Mouse (Mus musculus) layer of hippocampus, postnatal 10 days (tissue): ENCODE data around the gene Txndc11. TPM values are rescaled to one million over a fixed set of nuclear protein-coding genes. Genes with fewer than 3 reads are reported as not detected.
"Not testable (repeated sequence)": the region's sequence is repeated elsewhere in the genome, so short reads cannot be mapped to it uniquely, and the experiment has no call there.

Experiments used
- DNase-seq, 2 experiments: peaks; one replicate each; pipeline ENCODE4 v3.0.0; 2021; ENCODE audit warnings: low spot score in 2 of 2
- long read RNA-seq: library from polyadenylated mRNA; stranded (forward); transcript quantifications from one replicate; pipeline ENCODE4 v2.0.0, GENCODE M21; 2023
- total RNA-seq, 2 experiments: library from RNA; stranded (reverse); gene quantifications; 2 replicates each; pipeline ENCODE4 v1.2.3; 2021

Gene Txndc11
- 10 to 100 TPM; 36.5 to 39.1 TPM for total RNA-seq
- long read RNA-seq, full-length matches to known transcripts, result 18 of 86 reads
- long read RNA-seq, partial matches to known transcripts, result 1 of 86 reads
- long read RNA-seq, other reads (novel, unspliced or antisense), result 67 of 86 reads

DNA sequence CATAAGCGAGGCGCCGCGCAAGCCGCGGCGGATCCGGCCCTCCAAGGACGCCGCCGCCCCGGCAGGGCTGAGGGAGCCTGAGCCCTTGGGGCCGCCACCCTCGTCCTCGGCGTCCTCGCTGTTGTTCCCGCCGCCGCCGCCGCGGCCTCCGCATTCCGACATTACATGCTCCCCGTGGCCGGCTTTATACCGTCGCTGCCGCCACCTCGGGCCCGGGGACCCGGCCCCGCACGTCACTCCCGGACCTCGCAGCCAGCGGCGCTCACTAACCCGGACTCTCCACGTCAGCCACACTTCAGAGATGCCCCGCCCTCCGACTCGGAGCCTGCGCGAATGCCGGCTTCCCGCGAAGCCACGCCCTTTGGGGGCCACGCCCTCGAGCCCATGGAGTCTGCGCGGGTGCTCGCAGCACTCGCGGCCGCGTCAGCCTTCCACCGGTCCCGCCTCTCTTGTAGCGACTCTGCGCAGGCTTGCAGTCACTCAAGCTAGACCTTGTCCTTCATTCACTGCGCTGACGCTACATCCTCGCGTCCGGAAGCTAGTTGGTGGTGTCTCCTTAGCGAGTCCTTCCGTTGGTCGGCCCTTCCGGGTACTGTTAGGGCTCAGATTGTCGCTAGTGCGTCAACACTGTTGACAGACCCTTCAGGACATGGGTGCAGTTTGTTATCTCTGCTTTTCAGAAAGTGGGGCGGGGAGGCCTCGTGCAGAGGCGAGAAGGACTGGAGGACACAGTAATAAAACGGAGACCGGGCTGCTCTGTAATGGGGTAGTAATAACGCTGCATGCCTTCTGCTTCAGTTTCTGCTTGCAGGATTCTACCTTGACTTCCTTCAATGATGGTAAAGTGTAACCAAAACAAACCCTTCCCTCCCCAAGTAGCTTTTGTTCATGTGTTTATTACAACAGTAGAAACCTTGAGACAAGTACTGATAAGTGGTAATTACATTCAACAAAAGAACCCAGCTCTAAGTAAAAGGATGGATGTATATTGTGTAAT, at the start of gene Txndc11:
Txndc11 (minus strand) TSS at position 303 of the 997 bp plus-strand sequence.
- DNase-seq, result peak; percentile 98 to 99

DNA sequence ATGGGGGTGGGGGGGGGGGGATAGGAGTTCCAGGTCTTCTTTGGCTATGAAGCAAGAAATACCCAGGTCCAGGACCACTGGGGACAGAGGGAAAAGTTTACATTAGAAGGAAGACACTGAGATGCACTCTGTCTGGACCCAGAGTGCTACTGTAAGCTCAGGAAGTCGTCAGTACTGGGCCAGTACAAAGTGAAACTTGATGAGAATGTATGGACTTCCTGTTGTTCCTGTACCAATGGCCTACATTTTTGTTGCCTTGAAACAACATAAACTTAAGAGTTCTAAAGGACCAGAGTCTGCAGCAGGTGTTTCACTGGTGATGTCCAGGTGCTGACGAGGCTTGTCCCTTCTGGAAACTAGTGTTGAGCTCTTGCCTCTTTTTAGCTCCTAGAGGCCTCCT, 43.0 kb upstream of the Txndc11 start:
- no peak for DNase-seq

DNA sequence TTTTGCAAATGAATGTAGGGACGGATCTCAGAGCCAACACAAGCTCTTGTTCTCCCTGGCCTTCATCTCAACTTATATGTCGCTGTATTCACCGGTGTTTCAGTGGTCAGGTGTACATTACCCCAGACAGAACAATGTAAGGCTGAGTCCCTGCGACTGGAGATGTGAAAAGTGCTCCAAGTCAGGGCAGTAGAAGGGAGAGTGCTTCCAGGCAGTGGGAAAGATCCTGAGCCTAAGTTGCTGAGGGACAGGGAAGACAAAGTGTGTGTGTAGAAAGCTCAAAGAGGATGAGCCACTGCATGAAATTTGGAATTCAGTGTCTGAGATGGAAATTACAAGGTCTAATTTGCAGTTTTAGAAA, 42.4 kb upstream of the Txndc11 start:
- DNase-seq, result no peak

DNA sequence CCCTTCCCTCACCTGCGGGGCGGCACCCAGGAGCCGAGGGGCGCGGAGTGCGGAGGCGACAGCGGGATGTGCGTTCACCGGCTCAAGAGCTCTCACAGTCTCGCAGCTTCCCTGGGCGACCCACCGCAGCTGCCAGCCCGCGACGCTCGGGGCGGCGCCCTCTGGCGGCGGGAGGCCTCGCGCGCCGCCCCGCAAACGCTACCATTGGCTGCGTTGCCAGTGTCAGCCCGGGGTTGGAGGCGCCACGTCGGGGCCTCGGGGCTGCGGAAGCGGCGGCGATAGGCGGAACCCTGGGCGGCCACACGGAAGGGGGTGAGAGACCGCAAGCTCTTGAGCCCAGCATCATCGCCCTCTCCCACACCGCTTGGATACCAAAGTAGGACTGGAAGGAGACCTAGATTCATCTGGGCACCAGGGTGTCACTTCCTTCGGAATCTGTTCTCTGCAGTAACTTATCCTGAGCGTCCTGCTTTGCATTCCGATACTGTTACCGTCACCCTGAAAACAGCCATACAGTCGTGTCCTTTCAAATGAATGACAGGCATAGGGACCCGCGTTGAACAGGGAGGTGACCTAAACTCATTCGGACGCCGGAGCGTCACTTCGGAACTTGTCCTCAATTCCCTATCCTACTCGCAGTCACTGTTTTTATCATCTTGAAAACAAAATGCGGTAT, 41.9 kb upstream of the Txndc11 start, which contains the start of gene Zc3h7a:
Zc3h7a (minus strand) TSS at position 186 of the 676 bp plus-strand sequence.
- DNase-seq, result peak; percentile 87 to 92

DNA sequence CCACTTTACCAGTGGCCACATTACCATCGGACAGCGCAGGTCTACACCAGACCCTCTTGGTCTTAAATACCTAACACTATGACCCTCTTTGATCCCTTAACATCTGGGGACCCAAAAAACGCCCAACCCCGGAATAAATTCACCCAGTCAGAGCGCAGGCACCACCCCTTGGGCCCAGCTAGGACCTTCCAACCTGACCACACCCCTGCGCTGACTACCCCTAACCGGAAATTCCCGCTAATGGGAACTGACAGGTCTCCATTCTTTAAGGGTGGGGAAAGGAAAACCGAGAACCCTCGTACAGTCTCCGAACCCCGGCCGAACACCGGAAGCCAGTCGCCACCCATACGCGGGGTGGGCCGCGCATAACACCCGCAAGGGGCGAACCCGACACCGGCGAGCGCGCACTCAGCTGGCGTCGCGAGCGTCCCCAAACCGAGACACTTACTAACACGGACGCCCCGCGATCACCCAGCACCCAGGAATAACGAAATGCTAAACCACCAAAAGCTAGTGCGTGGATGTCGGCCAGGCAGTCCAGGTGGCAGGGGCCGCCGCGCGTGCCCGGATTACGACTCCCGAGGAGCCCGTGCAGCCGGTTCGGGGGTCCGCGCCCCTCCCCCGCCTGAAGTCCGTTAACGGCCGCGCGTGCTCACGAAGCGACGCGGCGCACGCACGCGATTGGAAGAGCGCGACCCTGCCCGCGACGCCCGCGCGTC, 41.2 kb upstream of the Txndc11 start:
- peak in 1 of 2 experiments; percentile 57 for DNase-seq

DNA sequence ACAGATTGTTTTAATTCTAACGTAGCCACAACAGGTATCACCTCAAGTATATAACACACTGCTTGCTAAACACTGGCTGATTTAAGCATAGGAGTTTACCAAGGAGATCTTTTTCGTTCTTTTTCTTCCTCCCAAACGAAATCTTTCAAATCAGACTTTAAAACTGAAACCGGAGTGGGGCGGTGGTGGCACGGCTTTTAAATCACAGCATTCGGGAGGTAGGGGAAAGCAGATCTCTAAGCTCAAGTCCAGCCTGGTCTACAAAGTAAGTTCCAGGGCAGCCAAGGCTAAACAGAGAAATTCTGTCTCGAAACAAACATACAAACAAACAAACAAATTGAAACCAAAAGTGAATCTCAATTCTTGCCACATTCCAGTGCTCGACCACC, 40.6 kb upstream of the Txndc11 start:
- no peak for DNase-seq

DNA sequence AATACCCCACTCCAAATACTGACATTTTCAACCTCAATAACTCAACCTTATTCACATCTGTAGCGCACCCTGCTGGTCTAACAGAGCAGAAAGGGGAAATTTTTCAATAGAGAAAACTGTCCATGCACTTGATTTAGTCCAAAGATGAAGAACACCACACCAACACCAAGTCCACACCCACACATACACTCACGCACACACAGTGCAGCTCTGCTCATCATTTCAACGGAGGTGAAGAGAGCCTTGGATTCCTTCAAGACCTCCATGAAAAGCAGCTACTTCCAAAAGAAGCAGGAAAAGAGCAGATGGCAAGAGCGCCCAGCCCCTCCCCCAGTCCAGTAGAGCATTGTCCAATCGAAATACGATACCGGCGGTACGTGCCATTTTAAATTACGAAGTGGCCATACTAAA, 40.2 kb upstream of the Txndc11 start:
- DNase-seq, result peak; percentile 49 to 62

DNA sequence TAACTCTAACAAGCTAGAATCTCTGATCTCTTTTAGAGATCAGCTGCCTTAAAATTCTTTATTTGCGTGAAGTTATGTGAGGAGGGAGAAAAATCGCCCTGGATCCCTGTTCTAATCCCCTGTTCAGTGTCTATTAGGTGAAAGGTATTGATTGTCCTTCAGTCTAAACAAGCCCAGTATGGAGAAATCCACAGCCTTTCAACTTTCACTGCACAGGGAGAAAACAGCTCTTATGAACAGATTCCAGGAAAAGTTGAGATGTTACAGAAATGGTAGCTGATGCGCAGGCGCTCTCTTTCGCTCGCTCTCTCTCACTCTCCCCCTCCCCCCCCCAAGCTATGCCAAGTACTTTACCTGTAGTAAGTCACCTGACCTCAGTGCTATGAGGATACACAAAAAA, 37.2 kb upstream of the Txndc11 start:
- DNase-seq, result no peak

DNA sequence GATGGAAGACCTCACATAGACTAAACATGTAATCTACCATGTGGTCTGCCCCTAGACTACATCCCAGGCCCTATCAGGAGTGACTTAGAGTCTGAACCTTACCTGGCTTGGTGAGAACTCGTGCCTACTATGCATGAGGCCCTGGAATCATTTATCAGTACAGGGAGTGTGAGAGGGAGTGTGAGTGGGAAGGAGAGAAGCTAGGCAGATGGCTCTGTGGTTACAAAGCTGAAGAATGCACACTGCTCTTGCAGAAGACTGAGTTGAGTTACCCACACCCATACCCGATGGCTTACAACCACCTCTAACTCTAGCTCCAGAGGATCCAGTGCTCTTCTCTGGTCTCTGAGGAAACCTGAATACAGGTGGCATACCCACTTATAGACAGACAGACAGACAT, 32.0 kb upstream of the Txndc11 start:
- no peak for DNase-seq

DNA sequence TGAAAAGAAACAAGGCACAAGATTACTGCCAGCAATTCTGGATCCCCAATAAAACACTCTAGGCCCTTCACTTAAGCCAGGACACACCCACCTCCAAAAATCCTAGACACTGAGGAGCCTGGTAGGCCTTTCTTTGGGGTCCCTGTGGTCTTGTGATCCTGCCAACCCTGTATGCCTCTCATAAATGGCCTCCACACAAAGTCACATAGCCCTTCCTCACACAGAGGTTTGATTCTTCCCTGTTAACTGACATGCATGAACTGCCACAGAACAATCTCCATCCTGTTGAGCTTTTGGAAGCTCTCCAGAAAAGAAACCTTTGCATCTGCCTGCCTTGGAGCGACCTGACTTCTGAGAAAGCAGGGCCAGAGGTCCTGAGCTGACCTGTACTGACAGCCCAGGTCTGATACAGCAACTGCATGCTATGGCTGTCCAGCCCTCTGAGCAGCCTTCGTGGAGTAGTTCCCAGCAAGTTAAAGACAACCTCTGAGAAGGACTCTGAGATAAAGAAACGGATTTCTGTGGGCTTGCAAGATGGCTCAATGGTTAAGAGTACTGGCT, 30.3 kb upstream of the Txndc11 start:
- no peak for DNase-seq

DNA sequence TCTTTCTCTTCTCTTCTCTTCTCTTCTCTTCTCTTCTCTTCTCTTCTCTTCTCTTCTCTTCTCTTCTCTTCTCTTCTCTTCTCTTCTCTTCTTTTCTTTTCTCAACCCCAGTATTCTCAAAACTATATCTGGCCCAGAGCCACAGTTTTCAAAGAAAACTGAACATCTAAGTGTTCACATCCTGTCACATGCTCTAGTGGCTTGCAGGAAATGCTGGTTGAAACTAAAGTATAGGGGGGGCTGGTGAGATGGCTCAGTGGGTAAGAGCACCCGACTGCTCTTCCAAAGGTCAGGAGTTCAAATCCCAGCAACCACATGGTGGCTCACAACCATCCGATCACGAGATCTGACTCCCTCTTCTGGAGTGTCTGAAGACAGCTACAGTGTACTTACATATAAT, 23.3 kb upstream of the Txndc11 start:
- DNase-seq, result not testable (repeated sequence)

DNA sequence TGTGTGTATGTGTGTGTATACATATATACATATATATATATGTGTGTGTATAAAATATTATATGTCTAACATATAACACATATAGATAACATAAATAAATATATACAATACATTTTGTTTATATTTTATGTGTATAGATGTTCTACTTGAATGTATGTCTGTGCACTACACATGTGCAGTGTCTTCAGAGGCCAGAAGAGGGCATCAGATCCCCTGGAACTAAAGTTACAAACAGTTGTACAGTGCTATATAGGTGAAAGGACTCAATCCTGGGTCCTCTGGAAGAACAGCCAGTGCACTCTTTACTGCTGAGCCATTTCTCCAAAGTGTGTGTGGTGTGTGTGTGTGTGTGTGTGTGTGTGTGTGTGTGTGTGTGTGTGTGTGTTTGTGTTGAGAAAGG, 20.1 kb upstream of the Txndc11 start:
- DNase-seq, result no peak

DNA sequence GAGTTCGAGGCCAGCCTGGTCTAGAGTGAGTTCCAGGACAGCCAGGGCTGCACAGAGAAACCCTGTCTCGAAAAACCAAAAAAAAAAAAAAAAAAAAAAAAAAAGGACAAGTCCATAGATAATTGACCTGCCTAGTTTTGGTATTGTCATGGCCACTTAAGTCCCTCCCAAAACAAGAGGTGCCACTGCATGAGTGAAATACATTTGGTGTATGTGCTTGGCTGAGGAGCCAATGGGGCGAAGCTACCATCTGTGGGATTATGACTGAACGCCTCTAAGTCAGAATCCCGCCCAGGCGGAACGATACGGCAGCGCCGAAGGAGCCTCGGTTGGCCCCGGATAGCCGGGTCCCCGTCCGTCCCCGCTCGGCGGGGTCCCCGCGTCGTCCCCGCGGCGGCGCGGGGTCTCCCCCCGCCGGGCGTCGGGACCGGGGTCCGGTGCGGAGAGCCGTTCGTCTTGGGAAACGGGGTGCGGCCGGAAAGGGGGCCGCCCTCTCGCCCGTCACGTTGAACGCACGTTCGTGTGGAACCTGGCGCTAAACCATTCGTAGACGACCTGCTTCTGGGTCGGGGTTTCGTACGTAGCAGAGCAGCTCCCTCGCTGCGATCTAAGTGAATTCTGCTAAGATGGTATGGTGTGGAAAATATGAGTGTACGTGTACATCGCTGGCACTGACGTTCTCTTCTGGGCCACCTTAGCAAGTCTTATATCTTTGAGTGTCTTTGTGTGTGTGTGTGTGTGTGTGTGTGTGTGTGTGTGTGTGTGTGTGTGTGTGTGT, 9.4 kb upstream of the Txndc11 start:
- DNase-seq, result peak; percentile 100

DNA sequence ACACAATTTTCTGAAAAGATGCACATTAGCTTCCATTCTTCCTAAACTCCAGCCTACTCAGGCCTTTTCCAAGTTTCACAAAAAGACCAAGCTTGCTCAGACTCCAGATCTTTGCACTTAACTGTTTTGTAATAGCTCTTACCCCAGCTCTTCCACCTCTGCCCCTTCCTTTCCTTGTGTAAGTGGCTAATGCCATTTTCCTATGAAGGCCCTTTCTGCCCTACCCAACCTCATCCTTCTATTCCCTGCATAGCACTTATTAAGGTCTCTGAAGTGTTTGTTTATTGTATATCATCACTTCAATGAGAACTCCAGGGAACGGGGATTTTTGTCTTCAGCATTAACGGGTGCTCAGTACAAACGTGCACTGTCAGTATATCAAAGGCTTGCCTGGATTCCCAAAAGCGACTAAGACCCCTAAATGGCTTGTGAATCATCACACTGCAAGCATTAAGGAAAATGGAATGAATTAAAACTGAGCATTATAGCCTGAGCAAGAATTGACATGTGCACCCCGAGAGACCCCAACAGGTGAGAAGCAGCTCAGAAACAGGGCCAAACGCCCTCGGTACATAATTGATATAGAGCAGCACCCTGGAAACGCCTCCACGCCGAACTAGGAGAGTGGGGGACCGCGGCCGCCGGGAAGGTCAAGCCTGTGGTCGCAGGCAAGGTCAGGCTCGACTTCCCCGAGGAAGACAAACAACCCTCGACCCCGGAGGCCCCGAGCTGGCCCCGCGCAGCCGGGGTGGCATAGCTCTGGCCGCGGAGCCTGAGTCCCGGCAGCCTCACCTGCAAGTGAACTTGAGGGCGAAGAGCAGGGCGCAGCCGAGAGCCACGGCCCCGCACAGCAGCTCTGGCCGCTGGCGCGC, 738 bp downstream of the Txndc11 start:
- DNase-seq, result no peak

DNA sequence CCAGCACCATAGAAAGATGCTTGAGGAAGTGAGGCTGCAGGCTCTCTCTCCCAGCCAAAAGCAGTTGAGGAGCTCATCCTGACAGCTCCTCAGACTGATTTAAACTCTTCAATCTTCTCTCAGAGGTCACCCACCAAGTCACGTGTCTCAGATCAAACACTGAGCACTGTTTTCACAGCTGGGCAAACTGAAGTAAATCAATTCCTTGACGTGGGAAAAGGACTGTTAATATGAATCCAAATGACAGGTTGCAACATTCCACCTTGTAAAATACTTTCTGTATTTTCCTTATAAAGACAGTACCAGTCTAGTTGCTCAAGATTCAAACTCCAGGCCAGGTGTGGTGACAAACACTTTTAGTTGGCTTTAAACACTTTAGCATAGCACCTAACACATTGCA, 1.6 kb downstream of the Txndc11 start:
- DNase-seq, result no peak

DNA sequence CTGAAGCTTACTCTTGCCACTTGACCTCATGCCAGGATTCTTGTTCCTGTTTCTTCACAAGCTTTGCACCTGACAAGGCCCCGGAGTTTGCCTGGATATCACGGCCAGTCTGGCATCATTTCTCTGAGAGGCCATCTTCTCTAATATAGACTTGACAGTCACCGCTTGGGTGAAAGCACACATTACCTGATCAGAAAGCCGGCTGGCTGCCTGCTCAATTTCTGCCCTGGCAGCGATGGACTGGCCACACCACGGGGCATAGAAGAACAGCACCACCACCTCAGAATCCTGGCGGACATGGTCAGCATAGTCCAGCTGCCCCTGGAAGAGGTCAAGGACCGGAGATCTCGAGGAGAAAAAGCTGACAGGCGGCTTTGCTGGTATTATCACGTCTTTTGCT, 6.1 kb downstream of the Txndc11 start:
- DNase-seq, result no peak

DNA sequence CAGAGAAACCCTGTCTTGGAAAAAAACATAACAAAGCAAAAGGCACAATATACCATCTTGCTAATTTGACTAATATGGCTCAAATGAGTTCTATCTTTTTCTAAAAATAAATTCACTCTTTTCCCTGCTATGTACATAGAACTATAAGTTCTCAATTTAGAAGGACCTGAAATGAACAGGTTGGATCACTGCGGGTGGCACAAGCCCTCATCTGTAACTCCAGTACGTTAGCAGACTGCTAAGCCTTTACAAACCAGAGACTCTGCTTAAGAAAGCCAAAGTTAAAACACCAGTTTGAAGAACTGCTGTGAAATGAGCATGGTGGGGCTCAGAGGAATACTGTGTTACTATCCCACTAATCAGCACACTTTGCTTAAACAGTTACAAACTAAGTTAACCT, 9.1 kb downstream of the Txndc11 start:
- no peak for DNase-seq

DNA sequence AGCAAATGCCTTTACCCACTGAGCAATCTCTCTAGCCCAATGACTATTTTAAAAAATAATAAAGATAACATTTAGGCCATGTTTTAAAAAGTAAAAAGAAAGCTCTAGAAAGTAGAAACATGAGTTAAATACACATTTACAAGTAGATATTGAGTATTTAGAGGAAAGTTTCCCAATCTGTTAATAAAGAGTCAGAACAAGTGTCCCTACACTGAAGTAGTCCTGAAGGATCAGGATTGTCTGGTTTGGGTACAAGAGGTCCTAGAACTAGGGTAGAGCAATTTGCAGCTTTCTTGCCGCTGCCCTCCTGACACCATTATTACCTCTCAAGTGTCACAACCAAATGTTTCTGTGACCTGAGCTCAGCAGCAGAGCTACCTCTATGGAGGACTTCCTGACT, 10.3 kb downstream of the Txndc11 start:
- no peak for DNase-seq

DNA sequence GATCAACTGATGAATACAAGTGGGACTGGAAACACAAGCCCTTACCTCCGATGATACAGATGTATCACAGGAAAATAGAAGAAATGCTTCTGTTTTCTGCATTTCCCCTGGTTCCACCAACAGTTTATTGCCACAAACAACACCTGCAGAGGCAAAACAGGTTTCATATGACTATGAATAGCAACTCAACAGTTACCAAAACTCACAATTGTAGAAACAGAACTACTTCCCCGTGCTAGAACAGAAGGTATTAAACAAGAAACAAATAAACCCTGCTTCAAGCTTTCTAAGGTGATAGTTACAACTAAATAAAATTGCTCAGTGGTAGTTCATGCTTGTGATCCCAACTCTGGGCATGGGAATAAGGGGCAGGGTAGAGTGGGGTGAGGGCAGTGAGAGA, 11.8 kb downstream of the Txndc11 start:
- DNase-seq, result no peak
